Mouse (Mus musculus) urinary bladder, postnatal 25 days (tissue): ENCODE measurements around the gene Btbd9.

Source experiments
- DNase-seq: peaks from one replicate; pipeline ENCODE4 v3.0.0; 2022; ENCODE audit warnings: low spot score

The Btbd9 gene

GRCm38 (mm10) chr17:30200283-30200682, 376.0 kb downstream of the Btbd9 start:
- DNase-seq: no peak

DNA sequence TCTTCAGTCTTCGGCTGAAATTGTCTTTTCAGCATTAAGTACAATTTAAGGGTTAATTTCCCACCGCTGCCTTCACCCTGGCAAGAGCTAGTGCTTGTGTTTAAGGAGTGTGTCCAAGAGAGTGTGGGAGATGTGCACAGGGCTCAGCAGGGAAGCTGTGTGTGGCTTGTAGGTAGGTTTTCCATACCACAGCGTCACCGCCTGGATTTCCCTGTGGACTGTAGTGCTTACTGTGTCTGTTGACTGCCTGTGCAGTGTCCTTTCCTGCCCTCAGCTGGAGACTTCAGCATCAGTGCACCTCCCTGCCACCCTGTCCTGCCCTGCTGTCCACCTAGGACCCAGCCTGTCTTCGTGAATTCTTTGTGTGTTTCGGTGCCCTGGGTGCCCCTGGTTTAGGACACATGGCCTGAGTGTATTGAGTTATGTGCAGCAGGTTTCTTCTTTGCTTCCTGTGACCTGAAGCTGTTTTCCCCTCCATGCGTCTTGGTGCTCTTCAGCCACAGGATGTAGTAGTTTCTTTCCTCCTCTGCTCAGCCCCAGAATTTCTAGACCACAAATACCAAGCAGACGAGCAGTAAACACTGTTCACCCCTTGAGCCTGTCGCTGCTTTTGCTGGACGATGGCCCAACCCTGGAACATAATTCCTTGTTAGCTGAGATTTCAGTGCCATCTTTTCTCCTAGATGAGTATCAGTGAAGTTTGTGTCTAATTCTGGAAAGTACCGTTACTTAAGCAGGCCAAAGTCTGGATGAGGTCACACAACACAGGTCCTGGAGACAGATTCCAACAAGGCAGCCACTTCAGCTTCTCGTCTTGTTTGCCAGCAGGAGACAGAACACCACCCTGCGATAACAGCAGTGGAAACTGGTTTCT, 376.7 kb downstream of the Btbd9 start:
- DNase-seq: no peak

DNA sequence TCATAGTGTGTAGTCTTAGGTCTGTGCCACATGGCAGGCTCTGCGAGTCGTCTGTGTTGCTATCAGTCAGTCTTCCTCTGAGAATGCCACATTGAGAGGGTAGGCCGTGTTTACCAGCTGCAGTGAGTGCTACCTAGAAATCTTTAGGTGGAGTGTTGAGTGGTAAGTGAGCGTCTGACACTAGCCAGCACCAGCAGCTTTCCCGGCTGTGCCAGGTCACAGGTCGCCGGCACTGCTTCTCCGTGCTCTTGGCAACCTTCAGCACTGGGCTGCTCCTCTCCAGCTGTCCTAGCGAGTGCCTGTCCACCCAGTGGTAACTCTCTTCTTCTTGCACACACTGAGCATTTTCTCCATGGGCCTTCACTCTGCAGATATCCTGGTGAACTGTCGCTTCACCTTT, 377.9 kb downstream of the Btbd9 start:
- DNase-seq: no peak

DNA sequence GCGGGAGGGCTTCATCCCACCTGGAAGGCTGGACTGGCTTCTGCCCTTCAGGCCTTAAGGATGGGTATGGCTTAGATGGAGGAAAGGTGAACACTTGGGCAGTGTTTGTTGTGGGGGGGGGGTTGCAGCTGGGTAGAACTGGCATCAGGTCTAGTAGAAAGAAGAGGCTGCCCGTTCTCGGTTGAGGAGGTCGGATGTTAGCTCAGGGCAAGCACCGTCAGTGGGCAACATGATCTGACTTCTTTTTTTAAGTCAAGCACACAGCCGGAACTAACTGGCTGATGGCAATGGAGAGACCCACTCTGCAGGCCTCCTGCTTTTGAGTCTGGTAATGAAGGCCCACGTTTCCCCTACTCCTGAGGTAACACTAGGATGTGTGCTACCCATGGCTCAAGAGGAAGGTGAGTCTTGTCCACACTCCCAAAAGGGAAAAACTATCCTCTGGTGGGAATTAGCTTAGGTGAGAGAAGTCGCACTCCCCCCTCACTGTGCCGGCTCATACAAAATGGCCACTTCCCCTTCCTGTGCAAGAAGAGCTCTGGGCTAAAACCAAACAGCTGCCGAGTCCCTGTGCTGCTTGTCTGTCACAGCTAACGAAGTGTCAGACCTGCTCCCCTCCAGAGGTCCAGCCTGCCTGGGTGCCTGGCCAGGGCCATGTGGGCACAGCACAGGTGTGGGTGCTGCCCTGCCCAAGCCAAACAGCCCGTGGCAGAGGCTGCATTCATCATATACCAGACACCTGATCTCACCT, 378.8 kb downstream of the Btbd9 start:
- no peak for DNase-seq

- DNase-seq: no peak
Measured at GRCm38 (mm10) chr17:30196401-30197279, 379.6 kb downstream of the Btbd9 start.

GRCm38 (mm10) chr17:30195591-30196183, 380.6 kb downstream of the Btbd9 start:
- no peak for DNase-seq

DNA sequence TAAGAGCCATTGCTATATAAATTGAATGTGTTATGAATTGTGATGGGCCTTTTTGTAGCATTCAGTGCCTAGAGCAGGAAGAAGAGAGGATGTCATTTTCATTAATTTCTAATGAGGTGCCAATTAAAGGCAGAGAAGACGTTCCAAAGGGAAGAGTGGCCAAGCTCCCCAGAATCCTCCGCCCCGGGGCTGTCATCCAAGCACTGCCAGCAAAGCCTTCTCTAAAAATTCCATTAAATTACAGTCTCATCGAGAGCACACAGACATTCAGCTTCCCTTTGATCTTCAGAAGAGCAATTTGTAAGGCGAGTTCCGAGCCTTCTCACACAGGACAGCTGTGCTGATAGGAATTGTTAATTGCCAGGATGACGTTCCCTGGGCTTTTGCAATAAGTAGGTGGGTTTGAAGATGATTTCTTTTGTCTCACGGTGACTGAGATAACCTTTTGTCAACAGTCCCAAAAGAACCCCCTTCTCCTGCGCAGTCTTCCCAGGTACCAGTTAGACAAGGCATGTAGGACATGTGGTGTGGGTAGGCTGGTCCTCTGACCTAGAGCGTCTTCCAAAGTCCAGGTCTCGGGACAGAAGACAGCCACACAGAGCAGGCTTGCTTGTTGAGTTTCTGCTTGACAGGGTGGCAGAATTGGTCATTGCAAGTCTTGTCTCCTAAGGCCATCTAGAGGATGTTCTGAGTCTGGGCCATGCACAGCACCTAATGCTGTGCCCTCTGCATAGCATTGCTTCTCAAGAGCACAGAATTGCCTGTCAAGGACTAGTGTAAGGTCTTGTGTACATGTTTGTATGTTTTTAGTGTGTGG, 381.5 kb downstream of the Btbd9 start:
- DNase-seq: no peak

GRCm38 (mm10) chr17:30194091-30194490, 382.2 kb downstream of the Btbd9 start:
- DNase-seq: no peak

DNA sequence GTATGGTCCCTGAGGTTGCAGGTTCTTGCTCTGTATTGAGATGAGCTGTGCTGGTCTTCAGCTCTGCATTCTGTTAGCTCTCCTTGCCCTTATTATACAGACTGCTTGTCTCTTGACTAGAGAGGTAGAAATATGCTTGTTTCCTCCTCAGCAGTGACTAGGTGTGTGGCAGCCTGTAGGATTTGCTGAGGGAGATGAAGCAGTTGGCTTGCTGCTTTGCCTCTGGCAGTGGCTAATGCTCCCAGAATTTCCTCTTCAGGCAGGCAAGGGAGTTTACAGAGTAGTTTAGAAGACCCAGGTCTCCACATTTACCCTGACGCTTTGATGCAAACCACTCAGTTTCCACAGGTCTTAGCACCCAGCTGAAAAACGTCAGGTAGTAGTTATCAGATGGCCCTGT, 382.7 kb downstream of the Btbd9 start:
- peak; percentile 2 for DNase-seq

- peak; percentile 3 for DNase-seq
Measured at GRCm38 (mm10) chr17:30192416-30193005, 383.8 kb downstream of the Btbd9 start.

- DNase-seq: peak; percentile 2
Measured at GRCm38 (mm10) chr17:30191097-30191640, 385.1 kb downstream of the Btbd9 start.

DNA sequence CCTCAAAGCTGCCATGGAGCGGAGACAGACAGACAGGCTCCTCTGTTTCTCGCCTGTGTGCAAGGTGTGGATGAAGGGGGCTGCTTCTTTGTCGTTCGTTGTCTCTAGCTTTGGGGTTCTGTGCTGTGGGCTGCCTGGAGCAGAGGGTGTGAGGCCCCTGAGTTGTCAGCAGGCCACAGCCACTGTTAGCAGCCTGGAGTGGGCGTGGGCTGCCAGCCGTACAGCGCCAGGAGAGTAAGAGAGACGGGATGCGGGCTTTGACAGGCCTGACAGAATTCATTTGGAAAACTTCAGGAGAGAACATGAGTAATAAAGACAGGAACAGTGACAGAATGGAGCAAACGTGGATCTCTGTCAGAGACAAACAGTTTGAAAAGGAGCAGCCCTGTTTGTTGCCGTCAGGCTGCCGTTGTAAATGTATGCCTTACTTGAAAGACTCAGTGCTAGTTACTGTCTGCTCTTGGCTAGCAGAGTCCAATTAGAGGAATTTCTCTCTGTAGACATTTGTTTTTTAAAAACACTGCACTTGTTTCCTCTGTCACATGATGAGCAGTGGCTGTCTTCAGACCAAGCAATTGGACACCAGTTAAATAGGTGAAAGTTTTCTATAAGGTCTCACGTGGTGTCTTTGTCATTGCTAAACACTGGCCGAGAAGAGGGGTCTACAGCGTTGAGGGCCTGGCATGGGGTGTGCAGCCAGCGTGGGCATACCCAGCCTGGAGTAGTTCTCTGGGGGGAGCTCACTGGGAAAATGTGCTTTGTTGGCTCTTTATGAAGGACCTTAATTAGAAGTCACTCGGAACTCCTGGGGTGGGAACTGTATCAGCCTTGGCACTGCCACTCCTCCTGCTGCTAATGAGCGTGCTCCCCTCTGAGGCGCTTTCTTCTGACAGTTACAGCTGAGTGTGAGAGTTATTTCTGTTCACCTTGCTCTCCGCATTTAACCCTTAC, 388.0 kb downstream of the Btbd9 start:
- no peak for DNase-seq

DNA sequence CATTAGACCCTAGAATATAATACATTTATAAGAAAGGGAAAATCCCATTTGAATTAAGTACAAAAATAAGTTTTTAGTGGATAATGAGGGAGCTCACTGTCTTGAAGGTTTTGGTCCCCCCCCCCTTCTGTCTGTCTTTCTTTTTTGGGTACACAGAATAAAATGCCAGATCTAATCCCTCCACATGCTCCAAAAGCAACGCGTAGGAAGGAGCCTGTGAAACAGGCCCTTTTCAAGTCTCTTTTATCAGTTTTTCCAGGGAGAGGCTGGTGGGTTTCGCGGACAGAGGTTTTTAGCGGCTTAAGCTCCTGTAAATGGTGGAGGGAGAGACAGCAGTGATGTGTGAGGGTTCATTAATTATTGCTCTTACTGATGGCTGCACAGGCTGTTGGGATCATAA, 388.7 kb downstream of the Btbd9 start:
- DNase-seq: no peak

- DNase-seq: no peak
Measured at GRCm38 (mm10) chr17:30187154-30187553, 389.1 kb downstream of the Btbd9 start.

GRCm38 (mm10) chr17:30183561-30183960, 392.7 kb downstream of the Btbd9 start:
- no peak for DNase-seq

DNA sequence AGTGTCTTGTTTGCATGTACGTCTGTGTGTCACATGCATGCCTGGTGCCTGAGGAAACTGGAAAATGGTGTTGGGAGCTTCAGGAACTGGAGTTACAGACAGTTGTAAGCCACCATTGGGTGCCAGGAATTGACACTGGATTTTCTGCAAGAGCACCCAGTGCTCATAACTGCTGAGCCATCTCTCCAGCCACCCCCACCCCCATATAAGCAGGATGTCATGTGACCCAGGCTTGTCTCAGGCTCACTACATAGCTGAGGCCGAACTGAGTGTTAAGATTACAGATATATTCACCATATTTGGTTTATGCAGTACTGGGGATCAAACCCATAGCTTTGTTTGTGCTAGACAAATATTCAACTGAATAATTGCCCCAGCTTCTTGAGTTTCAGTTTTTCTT, 394.2 kb downstream of the Btbd9 start:
- no peak for DNase-seq

GRCm38 (mm10) chr17:30181554-30181953, 394.7 kb downstream of the Btbd9 start:
- DNase-seq: no peak

DNA sequence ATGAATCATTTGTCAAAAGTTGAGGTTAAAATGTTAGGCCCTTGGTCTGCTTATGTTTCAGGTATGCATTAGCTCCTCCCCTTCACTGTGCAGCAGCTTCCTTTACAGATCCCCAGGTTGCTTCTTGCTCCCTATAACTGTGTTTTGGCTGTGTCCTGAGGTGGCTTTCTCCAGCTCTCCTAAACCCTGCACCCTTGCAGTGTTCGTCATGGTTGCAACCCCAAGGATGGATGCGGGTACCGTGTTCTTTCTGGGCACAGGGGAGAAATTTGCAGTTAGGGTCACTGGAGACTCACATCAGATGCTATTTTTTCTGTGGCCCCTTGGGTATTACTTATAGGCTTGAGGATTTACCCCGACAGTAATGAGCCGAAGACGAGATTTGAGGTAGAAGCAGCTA, 396.1 kb downstream of the Btbd9 start:
- DNase-seq: no peak

DNA sequence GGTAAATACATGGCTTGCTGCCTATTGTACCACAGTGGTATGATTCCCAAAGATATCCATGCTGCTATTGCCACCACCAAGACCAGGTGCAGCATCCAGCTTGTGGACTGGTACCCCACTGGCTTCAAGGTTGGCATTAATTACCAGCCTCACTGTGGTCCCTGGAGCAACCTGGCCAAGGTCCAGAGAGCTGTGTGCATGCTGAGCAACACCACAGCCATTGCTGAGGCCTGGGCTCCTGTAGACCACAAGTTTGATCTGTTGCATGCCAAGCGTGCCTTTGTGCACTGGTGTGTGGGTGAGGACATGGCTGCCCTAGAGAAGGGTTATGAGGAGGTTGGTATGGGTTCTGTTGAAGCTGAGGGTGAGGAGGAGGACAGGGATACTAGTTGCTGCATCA, 397.9 kb downstream of the Btbd9 start:
- DNase-seq: no peak
